Mouse (Mus musculus): Measurements from ENCODE around the gene Tent5c. TPM values are rescaled to one million over a fixed set of nuclear protein-coding genes. Genes with fewer than 3 reads are reported as not detected.

The Tent5c gene
- polyA plus RNA-seq, 1 experiment, result 0.13 TPM

DNA sequence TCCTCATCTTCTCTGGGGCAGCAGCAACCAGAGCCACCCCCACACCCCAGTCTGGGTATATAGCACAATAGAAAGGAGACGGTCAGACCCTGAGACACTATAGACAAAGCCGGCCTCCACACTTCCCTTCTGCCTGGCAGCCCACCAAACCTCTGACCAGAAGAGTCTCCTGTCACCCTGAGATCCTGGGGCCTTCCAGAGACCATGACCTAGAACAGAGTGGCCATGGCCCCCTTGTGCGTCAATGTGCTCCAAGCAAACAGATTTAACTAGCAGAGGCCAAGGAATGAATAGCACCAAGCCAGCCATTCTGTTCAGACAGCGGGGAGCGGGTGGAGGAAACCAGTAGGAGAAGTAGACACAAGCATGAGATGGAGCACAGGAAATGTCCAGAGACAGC lies 59.0 kb downstream of the Tent5c start:
- Histone ChIP-seq H3ac (ENCODE audit: control insufficient read depth, insufficient read length) (no peak overlapping the region), H3K27me3 (ENCODE audit: control insufficient read depth, insufficient read depth, insufficient read length) (peaks cover 8% of the 10 kb centered on the region), H3K4me2 (ENCODE audit: low read depth) (no peak overlapping the region), H3K36me3 (ENCODE audit: control insufficient read depth, insufficient read depth) (no peaks in the 10 kb centered on the region), H3K79me2 (ENCODE audit: control insufficient read depth, insufficient read depth) (no peaks in the 10 kb centered on the region), H3K4me3 (no peak overlapping the region)
- no peak for TF ChIP-seq SRF (IDR thresholded peaks at IDR 0.05; ENCODE audit: control insufficient read depth, insufficient read length, low read depth)
- TF ChIP-seq MAX (IDR thresholded peaks at IDR 0.05; ENCODE audit: low read depth), result no peak
- no peak for TF ChIP-seq MYOD1 (IDR thresholded peaks at IDR 0.05; ENCODE audit: control insufficient read depth in 1 of 3, insufficient read length in 2 of 3, low read depth in 2 of 3)
- no peak for TF ChIP-seq REST (IDR thresholded peaks at IDR 0.05; ENCODE audit: insufficient read depth, insufficient read length)
- no peak for TF ChIP-seq TCF3 (IDR thresholded peaks at IDR 0.05; ENCODE audit: insufficient read length, low read depth)
- no peak for TF ChIP-seq POLR2AphosphoS2 (IDR thresholded peaks at IDR 0.05; ENCODE audit: insufficient read length, low read depth)
- no peak for TF ChIP-seq POLR2A (IDR thresholded peaks at IDR 0.05; ENCODE audit: insufficient read length, low read depth)
- TF ChIP-seq MYOG (IDR thresholded peaks at IDR 0.05; ENCODE audit: control insufficient read depth in 1 of 3, insufficient read depth in 1 of 3, insufficient read length in 2 of 3, low read depth in 2 of 3), result no peak
- TF ChIP-seq E2F4 (IDR thresholded peaks at IDR 0.05; ENCODE audit: insufficient read depth), result no peak
- TF ChIP-seq USF1 (IDR thresholded peaks at IDR 0.05; ENCODE audit: low read depth), result no peak
- TF ChIP-seq CEBPB (IDR thresholded peaks at IDR 0.05; ENCODE audit: insufficient read depth, poor library complexity, severe bottlenecking), result no peak
- no peak for TF ChIP-seq TCF12 (IDR thresholded peaks at IDR 0.05; ENCODE audit: insufficient read depth, poor library complexity, severe bottlenecking)

DNA sequence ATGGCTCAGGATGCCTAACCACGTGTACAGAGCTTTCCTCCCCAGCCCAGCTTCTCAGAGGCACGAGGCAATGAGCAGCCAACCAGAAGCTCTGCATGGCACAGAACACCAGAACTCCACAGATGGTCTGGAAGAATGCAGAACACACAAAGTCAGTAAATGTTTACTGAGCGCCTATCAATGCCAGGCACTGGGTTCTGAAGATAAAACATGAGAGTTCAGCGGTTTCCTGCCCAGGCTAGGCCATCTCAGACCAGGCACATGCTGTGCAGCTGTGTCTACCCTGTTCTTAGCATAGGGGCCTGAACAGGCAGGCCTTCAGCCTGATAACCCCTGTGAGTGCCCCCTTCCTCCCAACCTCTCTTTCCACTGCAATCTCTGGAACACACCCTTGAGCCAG lies 59.5 kb downstream of the Tent5c start:
- no peaks in the 10 kb centered on the region for H3K79me2 ChIP-seq (ENCODE audit: control insufficient read depth, insufficient read depth)
- TF ChIP-seq E2F4 (IDR thresholded peaks at IDR 0.05; ENCODE audit: insufficient read depth) (no peak), POLR2AphosphoS2 (IDR thresholded peaks at IDR 0.05; ENCODE audit: insufficient read length, low read depth) (no peak), TCF12 (IDR thresholded peaks at IDR 0.05; ENCODE audit: insufficient read depth, poor library complexity, severe bottlenecking) (no peak), MYOD1 (IDR thresholded peaks at IDR 0.05; ENCODE audit: control insufficient read depth in 1 of 3, insufficient read length in 2 of 3, low read depth in 2 of 3) (no peak), MYOG (IDR thresholded peaks at IDR 0.05; ENCODE audit: control insufficient read depth in 1 of 3, insufficient read depth in 1 of 3, insufficient read length in 2 of 3, low read depth in 2 of 3) (no peak), SRF (IDR thresholded peaks at IDR 0.05; ENCODE audit: control insufficient read depth, insufficient read length, low read depth) (no peak), MAX (IDR thresholded peaks at IDR 0.05; ENCODE audit: low read depth) (no peak), TCF3 (IDR thresholded peaks at IDR 0.05; ENCODE audit: insufficient read length, low read depth) (no peak), POLR2A (IDR thresholded peaks at IDR 0.05; ENCODE audit: insufficient read length, low read depth) (no peak)
- no peak overlapping the region for H3K4me3 ChIP-seq
- peaks cover 8% of the 10 kb centered on the region for H3K27me3 ChIP-seq (ENCODE audit: control insufficient read depth, insufficient read depth, insufficient read length)
- H3K36me3 ChIP-seq (ENCODE audit: control insufficient read depth, insufficient read depth), result no peaks in the 10 kb centered on the region
- H3ac ChIP-seq (ENCODE audit: control insufficient read depth, insufficient read length), result no peak overlapping the region
- H3K4me2 ChIP-seq (ENCODE audit: low read depth), result no peak overlapping the region

DNA sequence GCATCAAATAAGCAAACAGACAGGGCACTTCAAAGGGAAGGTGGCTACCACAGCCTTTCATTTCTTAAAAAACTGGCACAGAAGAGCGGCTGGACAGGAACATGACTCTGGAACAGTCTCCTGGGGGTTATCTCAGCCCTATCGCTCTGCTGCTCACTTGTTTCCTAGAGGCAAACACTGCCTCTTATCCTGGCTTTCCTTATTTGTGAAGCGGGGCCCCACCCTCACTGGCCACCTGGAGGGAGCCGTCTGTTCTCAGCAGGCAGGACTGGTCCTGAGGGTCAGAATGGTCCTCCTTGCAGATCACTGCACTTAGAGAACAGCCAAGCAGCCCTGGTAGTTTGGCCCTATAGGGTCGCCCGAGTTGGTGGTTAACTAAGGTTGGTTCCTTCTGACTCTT lies 61.6 kb downstream of the Tent5c start:
- Histone ChIP-seq H3K27me3 (ENCODE audit: control insufficient read depth, insufficient read depth, insufficient read length) (peaks cover 8% of the 10 kb centered on the region), H3K36me3 (ENCODE audit: control insufficient read depth, insufficient read depth) (no peaks in the 10 kb centered on the region), H3K4me2 (ENCODE audit: low read depth) (no peak overlapping the region), H3K4me3 (no peak overlapping the region), H3K79me2 (ENCODE audit: control insufficient read depth, insufficient read depth) (no peaks in the 10 kb centered on the region), H3ac (ENCODE audit: control insufficient read depth, insufficient read length) (no peak overlapping the region)
- TF ChIP-seq TCF12 (IDR thresholded peaks at IDR 0.05; ENCODE audit: insufficient read depth, poor library complexity, severe bottlenecking), result no peak
- no peak for TF ChIP-seq SRF (IDR thresholded peaks at IDR 0.05; ENCODE audit: control insufficient read depth, insufficient read length, low read depth)
- TF ChIP-seq TCF3 (IDR thresholded peaks at IDR 0.05; ENCODE audit: insufficient read length, low read depth), result no peak
- TF ChIP-seq CEBPB (IDR thresholded peaks at IDR 0.05; ENCODE audit: insufficient read depth, poor library complexity, severe bottlenecking), result no peak
- TF ChIP-seq E2F4 (IDR thresholded peaks at IDR 0.05; ENCODE audit: insufficient read depth), result no peak
- TF ChIP-seq POLR2AphosphoS2 (IDR thresholded peaks at IDR 0.05; ENCODE audit: insufficient read length, low read depth), result no peak
- no peak for TF ChIP-seq POLR2A (IDR thresholded peaks at IDR 0.05; ENCODE audit: insufficient read length, low read depth)
- no peak for TF ChIP-seq MYOG (IDR thresholded peaks at IDR 0.05; ENCODE audit: control insufficient read depth in 1 of 3, insufficient read depth in 1 of 3, insufficient read length in 2 of 3, low read depth in 2 of 3)
- no peak for TF ChIP-seq USF1 (IDR thresholded peaks at IDR 0.05; ENCODE audit: low read depth)

DNA sequence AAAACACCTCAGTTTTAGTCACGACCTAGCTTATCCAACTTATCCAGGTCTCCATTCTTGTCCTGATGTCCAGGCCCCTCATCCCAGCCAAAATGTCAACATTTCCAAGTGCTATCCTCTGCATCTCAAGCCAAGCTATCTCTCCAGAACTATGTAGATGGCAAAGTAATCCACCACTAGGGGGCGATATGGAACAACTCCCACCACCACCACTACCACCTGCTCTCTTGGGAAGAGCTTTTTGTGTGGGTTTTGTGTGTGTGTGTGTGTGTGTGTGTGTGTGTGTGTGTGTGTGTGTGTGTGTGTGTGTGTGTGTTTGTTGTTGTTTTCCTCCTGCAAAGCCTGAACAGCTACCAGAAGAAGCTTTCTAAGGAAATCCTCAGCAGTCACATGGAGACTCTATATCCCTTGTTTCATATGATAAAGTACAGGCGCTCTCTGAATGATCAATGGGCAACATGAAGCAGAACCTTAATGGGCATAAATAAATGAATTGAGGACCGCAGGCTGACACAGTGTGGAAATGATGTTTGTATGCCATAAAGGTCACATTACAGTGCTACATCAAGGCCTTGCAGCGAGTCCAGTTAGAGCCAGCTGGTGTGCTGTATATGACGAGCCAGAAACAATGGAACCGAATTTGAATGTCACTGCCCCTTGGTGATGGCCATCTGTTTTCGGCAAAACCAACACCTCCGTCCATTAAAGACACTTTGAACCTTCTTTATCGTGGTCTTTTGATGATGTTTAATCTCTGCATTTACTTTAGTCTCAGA lies 66.5 kb downstream of the Tent5c start:
- H3K4me3 ChIP-seq, result no peak overlapping the region
- no peaks in the 10 kb centered on the region for H3K79me2 ChIP-seq (ENCODE audit: control insufficient read depth, insufficient read depth)
- H3K36me3 ChIP-seq (ENCODE audit: control insufficient read depth, insufficient read depth), result no peaks in the 10 kb centered on the region
- peaks cover under 1% of the 10 kb centered on the region for H3K27me3 ChIP-seq (ENCODE audit: control insufficient read depth, insufficient read depth, insufficient read length)
- H3K4me2 ChIP-seq (ENCODE audit: low read depth), result no peak overlapping the region
- H3ac ChIP-seq (ENCODE audit: control insufficient read depth, insufficient read length), result no peak overlapping the region
- TF ChIP-seq POLR2AphosphoS2 (IDR thresholded peaks at IDR 0.05; ENCODE audit: insufficient read length, low read depth) (no peak), SRF (IDR thresholded peaks at IDR 0.05; ENCODE audit: control insufficient read depth, insufficient read length, low read depth) (no peak), E2F4 (IDR thresholded peaks at IDR 0.05; ENCODE audit: insufficient read depth) (no peak), TCF12 (IDR thresholded peaks at IDR 0.05; ENCODE audit: insufficient read depth, poor library complexity, severe bottlenecking) (no peak), MYOG (IDR thresholded peaks at IDR 0.05; ENCODE audit: control insufficient read depth in 1 of 3, insufficient read depth in 1 of 3, insufficient read length in 2 of 3, low read depth in 2 of 3) (no peak), MAX (IDR thresholded peaks at IDR 0.05; ENCODE audit: low read depth) (no peak), REST (IDR thresholded peaks at IDR 0.05; ENCODE audit: insufficient read depth, insufficient read length) (no peak), POLR2A (IDR thresholded peaks at IDR 0.05; ENCODE audit: insufficient read length, low read depth) (no peak), TCF3 (IDR thresholded peaks at IDR 0.05; ENCODE audit: insufficient read length, low read depth) (no peak), USF1 (IDR thresholded peaks at IDR 0.05; ENCODE audit: low read depth) (no peak), CEBPB (IDR thresholded peaks at IDR 0.05; ENCODE audit: insufficient read depth, poor library complexity, severe bottlenecking) (no peak), MYOD1 (IDR thresholded peaks at IDR 0.05; ENCODE audit: control insufficient read depth in 1 of 3, insufficient read length in 2 of 3, low read depth in 2 of 3) (no peak)
